Comparison of ENCODE assay signal across 9 mouse cellular contexts in genomic region chr5:143620941-143621340, GRCm38 (mm10). TPM values are rescaled to one million over a fixed set of nuclear protein-coding genes. Genes with fewer than 3 reads are reported as not detected.
DNase-seq lines count a peak whose midpoint lies in the region; ATAC-seq lines count a peak whose summit lies in the region.
"Had no signal": no experiment of that assay in that cellular context is flagged by ENCODE, and none has a peak within 500 bp of the region (broad histone marks: within the 10 kb centered on the region; RNA-seq: fewer than 3 reads in every experiment).

No protein-coding gene starts in this region.

- intact Hi-C loops in gastrocnemius, postnatal 14 days (cut with DNase I; ENCODE audit: low total_unique reads): no loop called here

- H3K27me3 ChIP-seq in neural tube, embryonic 15.5 days (replicated peaks): no peaks in the 10 kb centered on the region
- H3K27me3 ChIP-seq: liver, embryonic 15.5 days had no signal

- H3K27ac ChIP-seq in neural tube, embryonic 15.5 days (replicated peaks): no peak overlapping the region
- H3K27ac ChIP-seq: liver, embryonic 15.5 days had no signal

- peaks cover 36% of the 10 kb centered on the region for H3K4me1 ChIP-seq in neural tube, embryonic 15.5 days

- no peak overlapping the region for H3K4me3 ChIP-seq in neural tube, embryonic 15.5 days (replicated peaks)
- H3K4me3 ChIP-seq: liver, embryonic 15.5 days had no signal

- H3K36me3 ChIP-seq in neural tube, embryonic 15.5 days: no peaks in the 10 kb centered on the region
- H3K36me3 ChIP-seq: liver, embryonic 15.5 days had no signal

- H3K9me3 ChIP-seq in neural tube, embryonic 15.5 days (replicated peaks): no peaks in the 10 kb centered on the region
- H3K9me3 ChIP-seq: liver, embryonic 15.5 days had no signal

- 14% methylated on average over 13 of the region's 13 CpGs for WGBS in neural tube, embryonic 15.5 days

- 0 out of 2 replicates have a peak, but pooled peaks have one; percentile 26 for ATAC-seq in neural tube, embryonic 15.5 days (ENCODE audit: low FRiP score)

- peak; percentile 58 for DNase-seq in heart, postnatal 4 days
- DNase-seq in heart, adult 9 months (ENCODE audit: low spot score in 2 of 2): no peak
- DNase-seq in adrenal gland, adult (ENCODE audit: inconsistent age in 2 of 2, low spot score in 1 of 2): peak; percentile 90 to 96
- DNase-seq in cerebellum, postnatal 25 days: peak; percentile 51 to 73
- peak; percentile 72 to 82 for DNase-seq in kidney, postnatal 36 days
- DNase-seq in heart, adult 18-20 months: no peak
- DNase-seq in gastrocnemius, postnatal 14 days: no peak

- no peak overlapping the region for H3K9ac ChIP-seq in neural tube, embryonic 15.5 days (replicated peaks)
- H3K9ac ChIP-seq: liver, embryonic 15.5 days had no signal

- H3K4me2 ChIP-seq in neural tube, embryonic 15.5 days: peak overlapping the region; percentile 31

RNA-seq across cellular contexts. Expression of gene Cyth3, which starts 1.3 kb away (rescaled TPM):
- total RNA-seq in heart, postnatal 4 days (2021): 100 to 1,000 TPM in 1 of 2 experiments, 10 to 100 TPM in 1; 95.3 to 102 TPM
- polyA plus RNA-seq in neural tube, embryonic 15.5 days (2015; fragmentation: Nextera tagmentation; extraction: Ambion mirVana): 42.2 and 43.2 TPM in 2 replicates
- total RNA-seq in heart, adult 18-20 months (2021): 10 to 100 TPM; 33.5 to 39.6 TPM
- total RNA-seq in gastrocnemius, postnatal 14 days (2021): 10 to 100 TPM; 33.5 to 39.5 TPM

Comparison
In these comparisons a context has a peak if more than half of its experiments do, and no peak if none do; other contexts are left out.
1. DNase-seq: peak in heart, postnatal 4 days (single experiment), adrenal gland, adult (2 of 2), cerebellum, postnatal 25 days (2 of 2) and kidney, postnatal 36 days (2 of 2); none in heart, adult 9 months (0 of 2), heart, adult 18-20 months (0 of 2) and gastrocnemius, postnatal 14 days (single experiment).